In the genomic region with DNA sequence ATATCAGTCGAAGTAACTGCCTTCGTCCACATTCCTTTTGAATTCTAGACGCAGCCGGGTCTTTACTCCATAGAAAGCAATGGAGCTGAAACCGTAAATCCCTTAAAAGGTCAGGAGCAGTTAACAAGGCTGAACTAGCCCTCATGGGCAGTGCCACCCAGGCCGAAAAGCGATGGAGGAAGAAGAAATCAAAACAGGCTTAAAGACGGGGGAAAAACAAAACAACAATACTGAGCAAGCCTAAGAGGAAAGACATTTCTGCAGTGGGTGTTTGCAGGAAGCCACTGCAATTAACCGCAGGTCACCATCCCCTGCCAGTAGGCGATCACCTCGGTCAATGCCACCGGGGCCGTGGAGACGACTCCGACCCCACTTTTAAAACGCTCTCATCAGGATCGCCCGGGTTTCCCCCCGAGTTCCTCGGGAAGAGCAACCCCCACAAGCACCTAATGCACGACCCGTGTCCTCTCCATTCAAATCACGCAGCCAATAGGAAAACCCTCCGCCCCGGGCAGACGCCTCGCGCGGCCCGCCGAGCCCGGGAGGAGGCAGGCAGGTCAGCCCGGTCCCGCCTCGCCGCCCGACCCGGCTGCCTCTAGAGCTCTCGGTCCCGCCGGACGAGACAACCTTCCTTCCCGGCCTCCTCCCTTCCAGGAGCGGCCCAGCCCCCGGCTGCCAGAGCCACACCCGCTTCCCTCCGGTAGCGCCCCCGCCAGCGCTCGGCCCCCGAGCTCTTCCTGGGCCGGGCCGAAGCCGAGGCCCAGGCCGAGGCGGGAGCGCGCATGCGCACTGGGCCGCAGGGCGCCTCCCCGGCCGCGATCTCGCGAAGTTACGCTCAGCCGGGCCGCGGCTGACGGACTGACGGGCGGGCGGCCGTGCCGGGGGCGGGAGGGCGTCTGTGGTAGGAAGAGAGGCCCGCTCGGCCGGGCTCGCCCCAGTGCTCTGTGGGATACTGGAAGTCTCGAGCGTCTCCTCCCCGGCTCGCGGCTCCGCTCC, we compare ENCODE assay signal across 8 mouse cellular contexts. TPM values are rescaled to one million over a fixed set of nuclear protein-coding genes. Genes with fewer than 3 reads are reported as not detected.
DNase-seq lines count a peak whose midpoint lies in the region; ATAC-seq and TF ChIP-seq lines count a peak whose summit lies in the region.

Gene Ppp1r12a (plus strand): TSS at position 933 of the 996 bp plus-strand sequence.

- peak within 1 kb of the TSS; percentile 69 for H3K4me2 ChIP-seq in heart, embryonic 12.5 days
- H3K4me2 ChIP-seq in liver, embryonic 12.5 days: peak within 1 kb of the TSS; percentile 81
- peak within 1 kb of the TSS; percentile 63 for H3K4me2 ChIP-seq in stomach, embryonic 15.5 days

- no peaks in the 10 kb centered on the region for H3K9me3 ChIP-seq in erythroblast, embryonic 14.5 days (ENCODE audit: control insufficient read depth, low read length)
- H3K9me3 ChIP-seq in heart, embryonic 12.5 days (replicated peaks): no peaks in the 10 kb centered on the region
- H3K9me3 ChIP-seq in liver, embryonic 12.5 days (replicated peaks): no peaks in the 10 kb centered on the region
- H3K9me3 ChIP-seq in stomach, embryonic 15.5 days: no peaks in the 10 kb centered on the region

- peak within 1 kb of the TSS; percentile 89 for H3K4me3 ChIP-seq in C2C12 (ENCODE audit: insufficient read depth, poor library complexity, severe bottlenecking)
- peak within 1 kb of the TSS; percentile 100 for H3K4me3 ChIP-seq in erythroblast, embryonic 14.5 days (replicated peaks)
- H3K4me3 ChIP-seq in heart, embryonic 12.5 days: peak within 1 kb of the TSS; percentile 98
- peak within 1 kb of the TSS; percentile 100 for H3K4me3 ChIP-seq in liver, embryonic 12.5 days
- peak within 1 kb of the TSS; percentile 99 for H3K4me3 ChIP-seq in stomach, embryonic 15.5 days (replicated peaks)

- peaks cover 6% of the 10 kb centered on the region for H3K36me3 ChIP-seq in C2C12 (ENCODE audit: control insufficient read depth, insufficient read depth)
- H3K36me3 ChIP-seq in erythroblast, embryonic 14.5 days (ENCODE audit: control insufficient read depth): peaks cover 16% of the 10 kb centered on the region
- H3K36me3 ChIP-seq in heart, embryonic 12.5 days: no peaks in the 10 kb centered on the region; the same call in 1 of the 2 replicates
- peaks cover 6% of the 10 kb centered on the region; the same call in 1 of the 2 replicates for H3K36me3 ChIP-seq in liver, embryonic 12.5 days
- H3K36me3 ChIP-seq in stomach, embryonic 15.5 days: no peaks in the 10 kb centered on the region

- H3K79me2 ChIP-seq in C2C12 (ENCODE audit: control insufficient read depth, insufficient read depth): peaks cover 46% of the 10 kb centered on the region

- H3K27me3 ChIP-seq in C2C12 (ENCODE audit: control insufficient read depth, insufficient read depth, insufficient read length): no peaks in the 10 kb centered on the region
- peaks cover 16% of the 10 kb centered on the region for H3K27me3 ChIP-seq in erythroblast, embryonic 14.5 days (ENCODE audit: control insufficient read depth)
- H3K27me3 ChIP-seq in heart, embryonic 12.5 days (replicated peaks): no peaks in the 10 kb centered on the region
- no peaks in the 10 kb centered on the region for H3K27me3 ChIP-seq in liver, embryonic 12.5 days (replicated peaks)
- no peaks in the 10 kb centered on the region for H3K27me3 ChIP-seq in stomach, embryonic 15.5 days (replicated peaks)

- TF ChIP-seq CTCF in C2C12 (IDR thresholded peaks at IDR 0.05; ENCODE audit: control insufficient read depth, insufficient read depth, insufficient read length): no peak
- TF ChIP-seq CTCF in brain, embryonic 14.5 days (IDR thresholded peaks at IDR 0.05; ENCODE audit: borderline replicate concordance, extremely low read depth, insufficient read depth, insufficient read length): no peak

- under 1% methylated on average over 82 of the region's 89 CpGs for WGBS in heart, embryonic 12.5 days
- WGBS in liver, embryonic 12.5 days (ENCODE audit: insufficient replicate concordance): under 1% methylated on average over 82 of the region's 89 CpGs
- WGBS in stomach, embryonic 15.5 days: under 1% methylated on average over 63 of the region's 89 CpGs

- peak within 1 kb of the TSS; percentile 97 for H3K27ac ChIP-seq in heart, embryonic 12.5 days (ENCODE audit: poor library complexity, severe bottlenecking)
- H3K27ac ChIP-seq in liver, embryonic 12.5 days: peak within 1 kb of the TSS; percentile 95
- H3K27ac ChIP-seq in stomach, embryonic 15.5 days: peak within 1 kb of the TSS; percentile 99

- peak within 1 kb of the TSS; percentile 100 for H3ac ChIP-seq in C2C12 (ENCODE audit: control insufficient read depth, insufficient read length, low read depth)

- H3K4me1 ChIP-seq in erythroblast, embryonic 14.5 days (ENCODE audit: control insufficient read depth): peaks cover 35% of the 10 kb centered on the region
- H3K4me1 ChIP-seq in heart, embryonic 12.5 days (replicated peaks): peaks cover 18% of the 10 kb centered on the region
- H3K4me1 ChIP-seq in liver, embryonic 12.5 days: peaks cover 32% of the 10 kb centered on the region
- peaks cover 10% of the 10 kb centered on the region; the same call in 1 of the 2 replicates for H3K4me1 ChIP-seq in stomach, embryonic 15.5 days

- peaks cover 42% of the 10 kb centered on the region for H3K79me3 ChIP-seq in C2C12 (ENCODE audit: low read depth)

- TF ChIP-seq POLR2A in brain, embryonic 14.5 days (IDR thresholded peaks at IDR 0.05; ENCODE audit: borderline replicate concordance, extremely low read depth, insufficient read depth, insufficient read length, poor library complexity, severe bottlenecking): peak; percentile 99

- ATAC-seq in heart, embryonic 12.5 days (ENCODE audit: insufficient number of reproducible peaks, low FRiP score): peak; percentile 94
- peak; percentile 94 for ATAC-seq in liver, embryonic 12.5 days
- peak; percentile 96 for ATAC-seq in stomach, embryonic 15.5 days (ENCODE audit: insufficient read depth, low FRiP score, low read depth)

- peak within 1 kb of the TSS; percentile 100 for H3K9ac ChIP-seq in heart, embryonic 12.5 days
- H3K9ac ChIP-seq in liver, embryonic 12.5 days: peak within 1 kb of the TSS; percentile 99
- H3K9ac ChIP-seq in stomach, embryonic 15.5 days: peak within 1 kb of the TSS; percentile 96

- peak; percentile 97 for DNase-seq in brain, embryonic 14.5 days (ENCODE audit: low read depth)
- peak; percentile 98 for DNase-seq in kidney, postnatal 10 days
- peak; percentile 91 to 92 for DNase-seq in natural killer cell, adult 2 months (ENCODE audit: low spot score in 2 of 2)

TF ChIP-seq in C2C12, 6 proteins besides CTCF, POLR2A, EP300 and RAD21:
- TF ChIP-seq MYOD1 (IDR thresholded peaks at IDR 0.05; ENCODE audit: control insufficient read depth, insufficient read length, low read depth) (no peak), CEBPB (IDR thresholded peaks at IDR 0.05; ENCODE audit: low read depth) (no peak), MAX (IDR thresholded peaks at IDR 0.05) (no peak), MYOG (IDR thresholded peaks at IDR 0.05; ENCODE audit: control insufficient read depth, extremely low read depth, insufficient read length) (no peak)

RNA-seq across cellular contexts. Expression of gene Ppp1r12a, which starts in this region (rescaled TPM):
- polyA plus RNA-seq in C2C12 (2012; fragmentation: generic; extraction: Trizol): 17.5 TPM
- 52.3 and 66.0 TPM in 2 replicates for polyA plus RNA-seq in brain, embryonic 14.5 days (2012; rRNA removed)
- 0.72 and 1.0 TPM in 2 replicates for polyA plus RNA-seq in erythroblast, embryonic 14.5 days (2012)
- 109 and 118 TPM in 2 replicates for polyA plus RNA-seq in heart, embryonic 12.5 days (2016; fragmentation: Nextera tagmentation; extraction: Ambion mirVana)
- 48.3 and 51.8 TPM in 2 replicates for polyA plus RNA-seq in liver, embryonic 12.5 days (2016; fragmentation: Nextera tagmentation; extraction: Ambion mirVana)
- 107 and 108 TPM in 2 replicates for polyA plus RNA-seq in stomach, embryonic 15.5 days (2015; fragmentation: Nextera tagmentation; extraction: Ambion mirVana)

Comparison
In these comparisons a context has a peak if more than half of its experiments do, and no peak if none do; other contexts are left out.
1. Peak in every context shown above with its lines: DNase-seq, ATAC-seq, H3K4me3 ChIP-seq and H3K27ac ChIP-seq.